Mouse (Mus musculus): ENCODE measurements at regions not wholly inside any gene's neighbourhood (a gene's known extent, or its start where the extent isn't known, plus 50 kb on each side); places are given as distances from the start of the nearest gene placed in this dataset.

DNA sequence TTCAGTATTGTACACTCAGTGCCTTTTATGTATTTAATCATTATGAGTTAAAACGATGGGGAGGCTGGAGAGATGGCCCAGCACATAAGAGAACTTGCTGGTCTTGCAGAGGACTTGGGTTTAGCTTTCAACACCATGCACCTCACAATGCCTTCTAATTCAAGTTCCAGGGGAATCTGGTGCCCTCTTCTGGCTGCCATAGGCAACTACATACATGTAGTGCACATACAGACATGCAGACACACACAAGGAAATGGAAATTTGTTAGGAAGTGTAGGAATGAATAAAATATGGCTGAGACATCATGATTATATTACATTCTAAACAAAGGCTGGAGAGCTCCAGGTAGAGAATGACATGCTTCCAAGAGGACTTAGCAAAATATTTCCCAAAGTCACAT is 251.4 kb downstream of the Hivep2 start:
- no peak for DNase-seq (ENCODE audit: low spot score)

DNA sequence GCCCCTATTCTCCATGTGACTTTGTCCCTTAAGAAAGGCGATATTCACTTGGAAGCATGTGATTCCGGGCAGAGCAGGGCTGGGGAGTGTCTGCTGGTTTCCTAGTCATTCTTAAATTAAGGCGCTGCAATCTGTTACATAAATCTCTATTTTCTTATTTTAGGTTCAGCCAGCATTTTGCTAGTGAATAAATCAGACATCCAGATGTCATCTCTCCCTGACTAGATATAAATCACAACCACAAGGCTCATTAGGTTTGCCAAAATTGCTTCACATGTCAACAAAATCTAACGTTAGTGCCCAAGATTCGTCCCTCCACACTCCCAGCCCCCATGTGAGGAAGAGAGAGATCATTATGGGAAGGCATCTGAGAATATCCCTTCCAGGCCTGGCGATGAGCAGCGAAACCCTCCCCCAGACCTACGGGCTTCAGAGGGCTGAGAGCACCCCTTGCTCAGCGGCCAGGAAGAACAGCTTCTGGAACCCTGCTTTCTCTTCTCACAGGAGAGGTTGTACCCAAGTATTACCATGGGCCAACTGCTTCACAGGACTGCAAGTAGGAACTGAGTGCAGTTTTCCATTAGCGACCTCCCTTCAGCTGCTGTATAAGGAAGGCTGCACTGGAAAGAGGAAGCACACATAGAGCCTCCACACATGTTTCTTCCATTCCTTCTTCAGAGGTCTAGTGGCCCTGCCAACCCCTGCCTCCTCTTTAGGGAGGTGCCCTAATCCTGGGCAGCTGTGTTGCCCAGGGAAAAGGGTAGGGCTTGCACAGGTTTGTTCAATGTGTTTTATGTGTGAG is 250.5 kb downstream of the Hivep2 start:
- no peak for DNase-seq (ENCODE audit: low spot score)

GRCm38 (mm10) chr10:14215512-14215911 is 249.6 kb downstream of the Hivep2 start:
- no peak for DNase-seq (ENCODE audit: low spot score)

- DNase-seq (ENCODE audit: low spot score) = no peak
Observed at GRCm38 (mm10) chr10:14213536-14213935, 247.7 kb downstream of the Hivep2 start.

DNA sequence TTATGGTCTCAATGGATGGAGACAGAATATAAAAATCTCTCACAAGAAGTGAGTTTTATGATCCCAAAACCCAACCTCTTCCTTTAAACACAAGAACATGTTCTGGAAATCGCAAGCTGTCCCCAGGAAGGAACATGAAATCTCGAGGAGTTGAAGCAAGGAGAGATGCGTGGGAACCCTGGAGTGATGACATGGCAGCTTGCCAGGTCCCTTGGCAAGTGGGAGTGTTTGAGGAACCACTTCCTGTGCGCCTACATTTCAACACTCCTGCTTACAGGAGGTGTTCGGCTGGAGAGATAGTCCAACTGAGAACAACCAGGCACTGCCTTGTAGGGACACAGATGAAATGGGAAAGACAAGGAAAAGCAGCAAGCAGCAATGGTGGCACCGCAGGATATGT is 246.1 kb downstream of the Hivep2 start:
- DNase-seq (ENCODE audit: low spot score) = no peak

DNA sequence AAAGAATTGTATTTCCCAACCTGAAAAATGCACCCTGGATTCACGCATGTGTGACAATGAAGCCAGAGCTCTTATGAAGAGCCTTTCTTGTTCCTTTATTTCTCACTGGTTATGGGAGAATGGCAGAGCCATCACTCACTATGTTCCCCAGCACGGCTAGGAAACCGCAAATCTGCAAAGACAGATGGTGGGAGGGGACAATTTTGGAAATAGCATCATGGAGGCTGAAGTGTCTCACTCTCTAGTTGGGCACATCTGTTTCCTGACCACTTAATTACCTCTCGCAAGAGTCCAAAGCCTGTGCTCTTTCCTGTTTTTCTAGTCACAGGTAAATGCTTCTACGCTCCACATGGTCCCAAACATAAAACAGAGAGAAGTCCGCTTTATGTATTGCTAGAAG is 245.6 kb downstream of the Hivep2 start:
- no peak for DNase-seq (ENCODE audit: low spot score)

GRCm38 (mm10) chr10:14210445-14210844 is 244.6 kb downstream of the Hivep2 start:
- DNase-seq (ENCODE audit: low spot score) = no peak

- DNase-seq (ENCODE audit: low spot score) = no peak
Observed at GRCm38 (mm10) chr10:14210045-14210444, 244.2 kb downstream of the Hivep2 start.

GRCm38 (mm10) chr10:14208206-14208605 is 242.3 kb downstream of the Hivep2 start:
- DNase-seq (ENCODE audit: low spot score) = no peak

DNA sequence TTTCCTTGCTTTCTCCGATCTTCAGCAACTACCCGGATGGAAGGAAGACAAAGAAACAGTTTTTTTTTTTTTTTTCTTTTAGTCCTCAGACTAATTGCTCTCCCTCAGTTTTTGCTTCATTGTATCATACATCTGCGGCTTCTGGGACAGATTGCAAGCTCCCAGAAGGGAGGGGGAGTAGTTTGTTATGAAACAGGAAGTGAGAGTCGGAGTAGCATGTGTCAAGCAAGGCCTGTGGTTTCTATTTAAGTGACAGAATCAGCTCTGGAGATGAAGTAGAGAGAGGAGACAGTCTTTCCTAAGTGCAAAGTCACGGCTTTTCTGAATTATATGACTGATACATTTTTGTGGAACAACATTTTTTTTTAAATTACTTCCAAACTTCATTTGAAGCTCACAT is 241.7 kb downstream of the Hivep2 start:
- no peak for DNase-seq (ENCODE audit: low spot score)

- no peak for DNase-seq (ENCODE audit: low spot score)
Observed at GRCm38 (mm10) chr10:14207051-14207570, 241.2 kb downstream of the Hivep2 start.

Data from embryo, embryonic 10.5 days (tissue).